Mouse (Mus musculus) intestine, embryonic 16.5 days (tissue): Measurements from ENCODE around the gene Herc3. TPM values are rescaled to one million over a fixed set of nuclear protein-coding genes. Genes with fewer than 3 reads are reported as not detected.

Experiments used
- ATAC-seq: fragments of 200-750 bp; cut with Nextera tagmentation; 2 replicates; pipeline ENCODE4 v1.8.0; 2017; ENCODE audit warnings: moderate TSS enrichment, moderate library complexity
- H3K27ac ChIP-seq: fragments of 300-500 bp; sonication (generic); 2 replicates; pipeline ENCODE4 v1.5.1; 2014; ENCODE audit warnings: mild to moderate bottlenecking, low read length
- H3K27me3 ChIP-seq: fragments of 300-500 bp; sonication (generic); replicated peaks from 2 replicates; pipeline ENCODE4 v1.6.1; 2014; ENCODE audit warnings: low read length, control low read depth, mixed read lengths; ENCODE audit not compliant: control insufficient read depth, insufficient read depth
- H3K36me3 ChIP-seq: fragments of 300-500 bp; sonication (generic); 2 replicates; pipeline ENCODE4 v1.6.1; 2014; ENCODE audit warnings: low read length, control low read depth; ENCODE audit not compliant: control insufficient read depth, insufficient read depth
- H3K4me1 ChIP-seq: fragments of 300-500 bp; sonication (generic); 2 replicates; pipeline ENCODE4 v1.6.1; 2014; ENCODE audit warnings: low read length, control low read depth, mixed read lengths; ENCODE audit not compliant: control insufficient read depth, insufficient read depth
- H3K4me2 ChIP-seq: fragments of 300-500 bp; sonication (generic); 2 replicates; pipeline ENCODE4 v1.6.1; 2014; ENCODE audit warnings: low read depth, low read length, control low read depth
- H3K4me3 ChIP-seq: fragments of 300-500 bp; sonication (generic); 2 replicates; pipeline ENCODE4 v1.5.1; 2014; ENCODE audit warnings: mild to moderate bottlenecking, low read length
- H3K9ac ChIP-seq: fragments of 300-500 bp; sonication (generic); 2 replicates; pipeline ENCODE4 v1.6.1; 2014; ENCODE audit warnings: low read depth, low read length
- H3K9me3 ChIP-seq: fragments of 300-500 bp; sonication (generic); 2 replicates; pipeline ENCODE4 v1.6.1; 2016; ENCODE audit warnings: low read length, control low read depth; ENCODE audit not compliant: control insufficient read depth
- WGBS: fragments of 180-500 bp; shearing (Covaris S2); extraction: QIAGEN DNeasy Blood & Tissue Kit; methylation state at CpG from one replicate; pipeline ENCODE4 v1.1.7; 2014; 5-methylcytosine and 5-hydroxymethylcytosine counted together
- polyA plus RNA-seq: library from polyadenylated mRNA; unstranded; fragments of >200 nt; fragmentation: Nextera tagmentation; extraction: Ambion mirVana; gene quantifications from 2 replicates; pipeline ENCODE4 v1.2.1, GENCODE M21; 2015

The Herc3 gene
- polyA plus RNA-seq, 1 experiment from 2014 or later, result 13.4 TPM

DNA sequence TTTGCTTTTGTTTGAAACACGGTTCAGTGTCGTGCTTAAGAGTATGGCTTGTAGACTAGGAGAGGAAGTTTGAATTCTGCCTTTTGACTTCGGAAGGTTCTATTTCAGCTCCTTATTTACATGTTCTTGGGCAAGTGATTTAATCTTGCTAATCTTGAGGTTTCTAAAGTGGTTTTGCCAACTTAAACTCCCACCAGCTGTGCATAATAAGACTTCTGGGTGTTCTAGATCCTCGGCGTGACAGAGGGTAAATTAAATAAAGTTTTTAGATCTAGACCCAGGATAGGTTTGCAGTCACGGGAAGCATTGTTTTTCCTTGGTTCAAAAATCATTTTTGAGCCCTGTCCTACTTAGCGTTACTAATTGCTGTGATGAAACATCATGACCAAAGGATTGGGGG lies 3.2 kb downstream of the Herc3 start:
- Histone ChIP-seq H3K4me1 (0 out of 2 replicates have a peak, but pooled peaks cover 6% of the 10 kb centered on the region), H3K27ac (no peak overlapping the region), H3K4me3 (no peak overlapping the region), H3K9me3 (no peaks in the 10 kb centered on the region), H3K9ac (no peak overlapping the region), H3K36me3 (no peaks in the 10 kb centered on the region), H3K27me3 (no peaks in the 10 kb centered on the region), H3K4me2 (no peak overlapping the region)
- 87% methylated on average over 7 of the region's 7 CpGs for WGBS
- no peak for ATAC-seq

- H3K27me3 ChIP-seq, result no peaks in the 10 kb centered on the region
- WGBS, result 98% methylated on average over 1 of the region's 1 CpGs
Observed at GRCm38 (mm10) chr6:58835591-58835990, 4.3 kb downstream of the Herc3 start.

DNA sequence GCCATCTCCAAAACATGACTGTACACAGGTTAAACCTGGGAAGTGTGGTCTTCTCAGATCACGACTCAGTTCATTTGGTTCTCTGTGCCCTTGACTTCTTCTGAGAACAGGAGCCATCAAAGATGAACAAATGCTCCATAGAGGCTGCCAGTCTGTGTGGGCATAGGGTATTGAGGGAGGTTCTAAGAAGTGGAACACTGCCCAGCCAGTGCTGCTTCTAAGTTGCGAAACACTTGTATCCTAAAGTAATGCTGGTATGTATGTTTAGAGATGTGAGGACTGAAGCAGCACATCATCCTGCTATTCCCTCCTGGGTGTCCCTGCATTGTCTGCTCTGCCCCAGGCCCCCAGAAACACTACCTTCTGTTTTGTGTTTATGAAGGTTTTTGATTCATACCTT lies 5.2 kb downstream of the Herc3 start:
- no peak overlapping the region for H3K9ac ChIP-seq
- H3K4me1 ChIP-seq, result 0 out of 2 replicates have a peak, but pooled peaks cover 6% of the 10 kb centered on the region
- ATAC-seq, result peak; percentile 13; the same call in 1 of the 2 replicates
- H3K4me3 ChIP-seq, result no peak overlapping the region
- no peak overlapping the region; the same call in 1 of the 2 replicates for H3K27ac ChIP-seq
- H3K4me2 ChIP-seq, result no peak overlapping the region
- WGBS, result 80% methylated on average over 2 of the region's 2 CpGs
- no peaks in the 10 kb centered on the region for H3K9me3 ChIP-seq
- H3K36me3 ChIP-seq, result no peaks in the 10 kb centered on the region
- no peaks in the 10 kb centered on the region for H3K27me3 ChIP-seq

More at GRCm38 (mm10) chr6:58835591-58835990, 4.3 kb downstream of the Herc3 start:
- Histone ChIP-seq H3K9ac (no peak overlapping the region), H3K4me1 (0 out of 2 replicates have a peak, but pooled peaks cover 6% of the 10 kb centered on the region), H3K4me2 (no peak overlapping the region), H3K27ac (no peak overlapping the region), H3K9me3 (no peaks in the 10 kb centered on the region), H3K36me3 (no peaks in the 10 kb centered on the region), H3K4me3 (no peak overlapping the region)
- ATAC-seq, result no peak

- no peak overlapping the region for H3K9ac ChIP-seq
- no peak for ATAC-seq
- 58% methylated on average over 1 of the region's 1 CpGs for WGBS
- no peak overlapping the region for H3K4me2 ChIP-seq
- 0 out of 2 replicates have a peak, but pooled peaks cover 6% of the 10 kb centered on the region for H3K4me1 ChIP-seq
- H3K27me3 ChIP-seq, result no peaks in the 10 kb centered on the region
- no peak overlapping the region for H3K4me3 ChIP-seq
- no peaks in the 10 kb centered on the region for H3K9me3 ChIP-seq
- H3K36me3 ChIP-seq, result no peaks in the 10 kb centered on the region
- no peak overlapping the region for H3K27ac ChIP-seq
Observed at GRCm38 (mm10) chr6:58837917-58838316, 6.7 kb downstream of the Herc3 start.

DNA sequence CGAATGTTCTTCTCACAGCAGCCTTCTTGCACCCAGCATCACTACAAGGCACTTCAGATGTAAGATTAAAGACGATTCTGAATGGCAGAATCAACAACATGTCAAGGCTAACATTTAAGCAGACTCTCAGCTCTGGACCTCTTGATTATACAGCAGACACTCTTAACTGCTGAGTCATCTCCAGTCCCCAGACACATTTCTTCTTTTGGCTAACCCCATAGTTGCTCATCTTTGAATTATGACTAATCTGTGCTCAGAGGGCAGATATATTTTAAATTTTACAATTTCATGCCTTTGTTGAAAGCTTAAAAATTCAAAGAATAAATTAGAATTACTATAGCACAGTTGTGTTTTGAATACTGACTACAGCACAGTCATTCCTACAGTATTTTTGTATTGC lies 9.9 kb downstream of the Herc3 start:
- 42% methylated on average over 2 of the region's 2 CpGs for WGBS
- Histone ChIP-seq H3K4me3 (no peak overlapping the region), H3K27ac (no peak overlapping the region), H3K36me3 (no peaks in the 10 kb centered on the region), H3K4me2 (no peak overlapping the region), H3K9me3 (no peaks in the 10 kb centered on the region), H3K4me1 (0 out of 2 replicates have a peak, but pooled peaks cover 2% of the 10 kb centered on the region), H3K9ac (no peak overlapping the region), H3K27me3 (no peaks in the 10 kb centered on the region)
- no peak for ATAC-seq

DNA sequence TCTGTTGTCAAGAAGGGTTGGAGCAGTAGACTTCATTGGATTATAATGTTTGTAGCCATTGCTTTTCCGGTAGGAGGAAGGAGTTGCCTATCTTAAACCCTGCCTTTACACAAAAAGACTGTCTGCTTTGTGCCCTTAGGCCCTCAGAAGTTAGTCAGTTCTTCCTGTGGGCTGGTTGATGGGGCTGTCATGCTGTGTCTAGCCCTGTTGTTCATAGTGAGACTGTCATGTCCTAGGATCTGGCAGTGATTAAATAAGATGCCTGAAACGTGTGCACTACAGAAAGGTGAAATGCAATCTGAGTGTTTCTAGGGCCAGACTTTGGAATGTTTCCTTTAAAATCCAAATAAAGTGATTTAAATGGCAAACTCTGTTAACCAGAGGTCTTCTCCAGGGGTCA lies 10.9 kb downstream of the Herc3 start:
- Histone ChIP-seq H3K9me3 (no peaks in the 10 kb centered on the region), H3K9ac (no peak overlapping the region), H3K27ac (no peak overlapping the region), H3K27me3 (no peaks in the 10 kb centered on the region), H3K4me1 (peaks cover 4% of the 10 kb centered on the region; the same call in 1 of the 2 replicates), H3K36me3 (no peaks in the 10 kb centered on the region), H3K4me3 (no peak overlapping the region), H3K4me2 (no peak overlapping the region)
- ATAC-seq, result no peak
- WGBS, result 51% methylated on average over 2 of the region's 2 CpGs

- Histone ChIP-seq H3K36me3 (no peaks in the 10 kb centered on the region), H3K4me3 (no peak overlapping the region), H3K4me2 (no peak overlapping the region), H3K27ac (no peak overlapping the region), H3K9me3 (no peaks in the 10 kb centered on the region), H3K9ac (no peak overlapping the region), H3K27me3 (no peaks in the 10 kb centered on the region), H3K4me1 (peaks cover 11% of the 10 kb centered on the region; the same call in 1 of the 2 replicates)
- no peak for ATAC-seq
- 87% methylated on average over 9 of the region's 9 CpGs for whole genome bisulfite sequencing
Observed at GRCm38 (mm10) chr6:58843580-58843979, 12.3 kb downstream of the Herc3 start.

DNA sequence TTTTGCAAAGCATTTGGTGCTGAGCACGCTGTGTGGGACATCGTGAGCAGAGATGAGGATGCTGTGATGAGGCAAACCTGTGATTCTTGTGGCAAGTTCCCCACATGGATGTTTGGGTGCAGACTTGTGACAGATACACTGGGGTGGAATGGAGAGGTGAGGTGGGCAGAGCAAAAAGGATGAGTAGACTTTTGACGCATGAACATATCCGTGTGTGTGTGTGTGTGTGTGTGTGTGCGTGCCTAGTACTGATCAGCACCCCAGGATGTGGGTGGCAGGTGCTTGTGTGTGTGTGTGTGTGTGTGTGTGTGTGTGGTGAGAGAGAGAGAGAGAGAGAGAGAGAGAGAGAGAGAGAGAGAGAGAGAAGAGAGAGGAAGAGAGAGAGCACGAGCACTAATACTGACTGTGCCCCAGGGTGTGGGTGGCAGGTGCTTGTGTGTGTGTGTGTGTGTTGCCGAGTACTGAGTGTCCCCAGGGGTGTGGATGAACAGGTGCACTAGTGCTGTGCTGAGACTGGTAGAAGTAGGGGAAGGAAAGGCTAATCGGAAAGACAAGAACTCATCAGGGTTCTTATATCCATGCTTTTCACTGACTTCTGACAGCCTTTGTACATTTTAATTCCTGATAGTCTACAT lies 13.0 kb downstream of the Herc3 start:
- peaks cover 11% of the 10 kb centered on the region; the same call in 1 of the 2 replicates for H3K4me1 ChIP-seq
- WGBS, result 91% methylated on average over 8 of the region's 8 CpGs
- no peak overlapping the region for H3K4me3 ChIP-seq
- no peaks in the 10 kb centered on the region for H3K27me3 ChIP-seq
- no peak overlapping the region for H3K27ac ChIP-seq
- ATAC-seq, result no peak
- H3K4me2 ChIP-seq, result no peak overlapping the region
- H3K36me3 ChIP-seq, result no peaks in the 10 kb centered on the region
- H3K9me3 ChIP-seq, result no peaks in the 10 kb centered on the region
- no peak overlapping the region for H3K9ac ChIP-seq

DNA sequence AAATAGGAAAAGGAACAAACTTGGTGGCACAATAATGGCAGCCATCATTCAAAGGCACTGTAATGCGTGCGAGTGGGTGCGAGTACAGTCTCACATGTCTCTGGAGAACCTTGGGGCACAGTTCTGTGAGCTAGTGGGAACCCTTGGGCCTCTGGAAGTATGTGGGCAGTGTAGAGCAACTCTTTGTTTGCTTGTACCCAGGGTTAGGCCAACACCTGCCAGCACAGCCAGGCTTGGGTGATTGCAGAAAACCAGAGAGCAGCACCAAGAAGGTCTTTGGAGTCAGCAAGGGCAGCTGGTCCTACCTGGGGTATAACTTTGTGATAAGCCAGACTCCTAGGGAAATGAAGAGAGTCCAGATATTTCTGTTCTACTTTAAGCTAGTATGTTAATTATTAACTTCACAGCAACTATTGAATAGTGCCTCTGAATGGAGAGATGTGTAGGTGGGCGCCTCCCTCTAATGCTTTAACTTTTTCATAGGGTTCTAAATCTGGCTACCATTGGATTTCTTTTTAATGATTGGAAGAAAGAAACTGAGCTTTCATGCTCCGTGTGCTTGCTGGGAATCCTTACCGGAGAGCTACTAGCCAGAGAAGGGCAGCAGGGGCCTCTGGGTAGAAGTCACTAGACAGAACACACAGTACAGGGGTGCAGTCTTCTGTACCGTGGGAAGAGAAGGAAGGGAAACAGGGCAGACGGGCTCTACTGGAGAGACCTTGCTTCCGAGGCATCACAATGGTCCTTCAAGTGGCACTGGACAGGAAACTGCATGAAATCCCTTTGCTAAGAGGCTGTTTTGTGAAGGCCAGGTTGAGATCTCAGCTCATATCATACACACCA lies 15.8 kb downstream of the Herc3 start:
- Histone ChIP-seq H3K4me2 (no peak overlapping the region), H3K27ac (peak overlapping the region; percentile 38), H3K4me1 (peaks cover 11% of the 10 kb centered on the region; the same call in 1 of the 2 replicates), H3K9me3 (no peaks in the 10 kb centered on the region), H3K36me3 (no peaks in the 10 kb centered on the region; the same call in 1 of the 2 replicates), H3K9ac (no peak overlapping the region), H3K27me3 (no peaks in the 10 kb centered on the region), H3K4me3 (no peak overlapping the region)
- 68% methylated on average over 9 of the region's 9 CpGs for WGBS
- ATAC-seq, result peak; percentile 94
